Mouse (Mus musculus): ENCODE measurements around the gene Stxbp4.

DNA sequence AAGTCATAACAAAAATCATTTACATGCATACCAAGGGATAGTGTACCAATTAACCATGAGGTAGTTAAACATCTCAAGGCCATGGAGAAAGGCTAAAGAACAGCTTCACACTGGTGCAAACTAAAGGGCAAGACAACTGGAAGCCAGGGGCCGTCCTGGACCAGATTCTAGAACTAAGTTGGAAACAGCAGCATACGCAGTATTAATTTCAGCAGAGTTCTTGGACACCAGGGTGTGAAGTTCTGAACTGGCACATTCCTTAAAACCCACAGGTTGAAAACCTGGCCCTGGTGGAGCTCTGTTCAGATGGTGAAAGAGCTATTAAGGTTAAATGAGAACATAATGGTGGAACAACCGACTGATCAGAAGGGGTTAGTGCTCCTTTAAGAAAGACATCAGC lies 3.2 kb downstream of the Stxbp4 start:
- TF ChIP-seq CTCF (IDR thresholded peaks at IDR 0.05 in 2 of 3, conservative IDR thresholded peaks at IDR 0.05 in 1 of 3; ENCODE audit: control insufficient read depth in 1 of 3, insufficient read depth in 1 of 3, low read depth in 2 of 3, low read length in 3 of 3, poor library complexity in 1 of 3, severe bottlenecking in 1 of 3) (no peak), TAL1 (IDR thresholded peaks at IDR 0.05; ENCODE audit: low read length) (no peak), MAX (IDR thresholded peaks at IDR 0.05; ENCODE audit: low read length) (no peak), EP300 (IDR thresholded peaks at IDR 0.05; ENCODE audit: low read depth in 1 of 2, low read length in 2 of 2) (no peak)

Measured in MEL (cell line).